Mouse (Mus musculus) small intestine, adult 2 months (tissue): ENCODE data around the gene Adam19. TPM values are rescaled to one million over a fixed set of nuclear protein-coding genes. Genes with fewer than 3 reads are reported as not detected.
A peak's percentile ranks its signal among the peaks of the same experiment; 100 is the strongest.

ENCODE experiments used
- H3K27ac ChIP-seq: fragments of 200-500 bp; 2 replicates; pipeline ENCODE4 v1.5.1; 2012; ENCODE audit warnings: low read depth, low read length, control low read depth, inconsistent platforms; ENCODE audit not compliant: insufficient read depth
- H3K27me3 ChIP-seq: fragments of 200-500 bp; 2 replicates; pipeline ENCODE4 v1.6.1; 2012; ENCODE audit warnings: mild to moderate bottlenecking, moderate library complexity, low read length, inconsistent platforms; ENCODE audit not compliant: control insufficient read depth, insufficient read depth
- H3K36me3 ChIP-seq: fragments of 200-500 bp; 2 replicates; pipeline ENCODE4 v1.6.1; 2012; ENCODE audit warnings: mild to moderate bottlenecking, low read length, control low read depth, inconsistent platforms; ENCODE audit not compliant: control insufficient read depth, insufficient read depth
- H3K4me1 ChIP-seq: fragments of 200-500 bp; 2 replicates; pipeline ENCODE4 v1.6.1; 2012; ENCODE audit warnings: low read length, inconsistent platforms, mixed read lengths; ENCODE audit not compliant: control insufficient read depth, insufficient read depth, insufficient read length
- H3K4me3 ChIP-seq: fragments of 200-500 bp; 2 replicates; pipeline ENCODE4 v1.5.1; 2012; ENCODE audit warnings: low read depth, mild to moderate bottlenecking, control low read depth, inconsistent platforms, low read length, moderate library complexity
- CTCF ChIP-seq: fragments of 200-500 bp; IDR thresholded peaks from 2 replicates; pipeline ENCODE4 v1.5.1; 2012; ENCODE audit warnings: low read depth, mild to moderate bottlenecking, control low read depth, inconsistent platforms, low read length, moderate library complexity, mixed read lengths; ENCODE audit not compliant: insufficient replicate concordance, insufficient read length; ENCODE audit errors: extremely low read depth
- POLR2A ChIP-seq: fragments of 200-500 bp; IDR thresholded peaks from 2 replicates; pipeline ENCODE4 v1.6.1; 2012; ENCODE audit warnings: low read depth, mild to moderate bottlenecking, control low read depth, inconsistent platforms, low read length, moderate library complexity
- WGBS: fragments of 180-500 bp; shearing (Covaris S2); methylation state at CpG from one replicate; pipeline ENCODE4 v1.1.7; 2018; 5-methylcytosine and 5-hydroxymethylcytosine counted together
- polyA plus RNA-seq: library from polyadenylated mRNA; depleted of rRNA; stranded (reverse); fragments of >200 nt; gene quantifications from 2 replicates; pipeline ENCODE4 v1.2.3, GENCODE M21; 2012

Gene Adam19
- polyA plus RNA-seq, 1 experiment: 6.8 TPM

- Histone ChIP-seq H3K27me3 (no peaks in the 10 kb centered on the region), H3K27ac (no peak overlapping the region), H3K4me3 (no peak overlapping the region), H3K36me3 (no peaks in the 10 kb centered on the region), H3K4me1 (no peaks in the 10 kb centered on the region)
- WGBS: 83% methylated on average over 1 of the region's 1 CpGs
- TF ChIP-seq CTCF: no peak
- no peak for TF ChIP-seq POLR2A
Observed at GRCm38 (mm10) chr11:46107046-46107445, 51.3 kb downstream of the Adam19 start.

GRCm38 (mm10) chr11:46109206-46109605 is 53.4 kb downstream of the Adam19 start:
- 86% methylated on average over 5 of the region's 5 CpGs for WGBS
- H3K4me3 ChIP-seq: no peak overlapping the region
- H3K27ac ChIP-seq: no peak overlapping the region
- no peaks in the 10 kb centered on the region for H3K4me1 ChIP-seq
- TF ChIP-seq CTCF: no peak
- TF ChIP-seq POLR2A: no peak
- H3K27me3 ChIP-seq: no peaks in the 10 kb centered on the region
- H3K36me3 ChIP-seq: peaks cover 4% of the 10 kb centered on the region

GRCm38 (mm10) chr11:46110156-46110944 is 54.6 kb downstream of the Adam19 start:
- Histone ChIP-seq H3K27ac (no peak overlapping the region), H3K27me3 (no peaks in the 10 kb centered on the region), H3K36me3 (peaks cover 9% of the 10 kb centered on the region), H3K4me1 (no peaks in the 10 kb centered on the region), H3K4me3 (no peak overlapping the region)
- TF ChIP-seq CTCF (no peak), POLR2A (no peak)
- WGBS: 80% methylated on average over 8 of the region's 8 CpGs

GRCm38 (mm10) chr11:46110945-46111287 is 55.1 kb downstream of the Adam19 start:
- 63% methylated on average over 1 of the region's 1 CpGs for WGBS
- no peaks in the 10 kb centered on the region for H3K27me3 ChIP-seq
- no peak overlapping the region for H3K4me3 ChIP-seq
- H3K4me1 ChIP-seq: 0 out of 2 replicates have a peak, but pooled peaks cover under 1% of the 10 kb centered on the region
- H3K27ac ChIP-seq: no peak overlapping the region
- TF ChIP-seq CTCF (no peak), POLR2A (no peak)
- H3K36me3 ChIP-seq: peaks cover 9% of the 10 kb centered on the region

- H3K27me3 ChIP-seq: no peaks in the 10 kb centered on the region
- peaks cover 9% of the 10 kb centered on the region for H3K36me3 ChIP-seq
- TF ChIP-seq CTCF (no peak), POLR2A (no peak)
- 0 out of 2 replicates have a peak, but pooled peaks cover 4% of the 10 kb centered on the region for H3K4me1 ChIP-seq
- 76% methylated on average over 3 of the region's 3 CpGs for WGBS
- H3K27ac ChIP-seq: 0 out of 2 replicates have a peak overlapping the region, but pooled peaks have one; percentile 34
- H3K4me3 ChIP-seq: no peak overlapping the region
Observed at GRCm38 (mm10) chr11:46113211-46113610, 57.4 kb downstream of the Adam19 start.

GRCm38 (mm10) chr11:46114221-46114620 is 58.4 kb downstream of the Adam19 start:
- peaks cover 9% of the 10 kb centered on the region for H3K36me3 ChIP-seq
- H3K27ac ChIP-seq: 0 out of 2 replicates have a peak overlapping the region, but pooled peaks have one; percentile 22
- TF ChIP-seq CTCF (no peak), POLR2A (no peak)
- WGBS: 83% methylated on average over 7 of the region's 7 CpGs
- H3K4me1 ChIP-seq: 0 out of 2 replicates have a peak, but pooled peaks cover 4% of the 10 kb centered on the region
- no peaks in the 10 kb centered on the region for H3K27me3 ChIP-seq
- no peak overlapping the region for H3K4me3 ChIP-seq

GRCm38 (mm10) chr11:46115011-46115410 is 59.2 kb downstream of the Adam19 start:
- WGBS: 72% methylated on average over 4 of the region's 4 CpGs
- TF ChIP-seq CTCF (no peak), POLR2A (no peak)
- Histone ChIP-seq H3K27ac (0 out of 2 replicates have a peak overlapping the region, but pooled peaks have one; percentile 22), H3K36me3 (peaks cover 9% of the 10 kb centered on the region), H3K4me3 (no peak overlapping the region), H3K4me1 (0 out of 2 replicates have a peak, but pooled peaks cover 4% of the 10 kb centered on the region), H3K27me3 (no peaks in the 10 kb centered on the region)
